Mouse (Mus musculus): ENCODE data around the gene Pigu. TPM values are rescaled to one million over a fixed set of nuclear protein-coding genes. Genes with fewer than 3 reads are reported as not detected.
A peak's percentile ranks its signal among the peaks of the same experiment; 100 is the strongest.

Pigu gene
- polyA plus RNA-seq, 1 experiment from 2014 or later: 15.3 TPM

GRCm38 (mm10) chr2:155373302-155373701 is 16.1 kb upstream of the Pigu start:
- H3K4me3 ChIP-seq (ENCODE audit: low read depth, low read length): no peak overlapping the region
- DNase-seq (no peak), ATAC-seq (peak; percentile 24; the same call in 1 of the 2 replicates)
- TF ChIP-seq CTCF (IDR thresholded peaks at IDR 0.05; ENCODE audit: low read depth) (no peak), EP300 (IDR thresholded peaks at IDR 0.05; ENCODE audit: low read depth) (no peak)
- H3K4me1 ChIP-seq (ENCODE audit: insufficient read depth): peaks cover 27% of the 10 kb centered on the region
- no peak overlapping the region for H3K9ac ChIP-seq (replicated peaks)
- H3K4me2 ChIP-seq (ENCODE audit: low read depth, low read length): no peak overlapping the region
- no peaks in the 10 kb centered on the region for H3K36me3 ChIP-seq (replicated peaks; ENCODE audit: insufficient read depth, low read length)
- WGBS (ENCODE audit: insufficient replicate concordance): 32% methylated on average over 1 of the region's 1 CpGs
- H3K9me3 ChIP-seq (ENCODE audit: low read length): no peaks in the 10 kb centered on the region
- no peaks in the 10 kb centered on the region for H3K27me3 ChIP-seq (ENCODE audit: insufficient read depth, low read length)
- peak overlapping the region; percentile 83 for H3K27ac ChIP-seq (ENCODE audit: low read depth)

GRCm38 (mm10) chr2:155372451-155372850 is 15.2 kb upstream of the Pigu start:
- 52% methylated on average over 4 of the region's 4 CpGs for WGBS (ENCODE audit: insufficient replicate concordance)
- peaks cover 32% of the 10 kb centered on the region for H3K4me1 ChIP-seq (ENCODE audit: insufficient read depth)
- TF ChIP-seq EP300 (IDR thresholded peaks at IDR 0.05; ENCODE audit: low read depth) (no peak), CTCF (IDR thresholded peaks at IDR 0.05; ENCODE audit: low read depth) (no peak)

GRCm38 (mm10) chr2:155369333-155369883 is 12.2 kb upstream of the Pigu start:
- H3K9me3 ChIP-seq (ENCODE audit: low read length): no peaks in the 10 kb centered on the region
- TF ChIP-seq EP300 (IDR thresholded peaks at IDR 0.05; ENCODE audit: low read depth): no peak
- no peaks in the 10 kb centered on the region for H3K27me3 ChIP-seq (ENCODE audit: insufficient read depth, low read length)
- DNase-seq (no peak), ATAC-seq (peak; percentile 89)
- H3K27ac ChIP-seq (ENCODE audit: low read depth): peak overlapping the region; percentile 76
- H3K4me2 ChIP-seq (ENCODE audit: low read depth, low read length): no peak overlapping the region
- no peaks in the 10 kb centered on the region for H3K36me3 ChIP-seq (replicated peaks; ENCODE audit: insufficient read depth, low read length)
- 25% methylated on average over 7 of the region's 7 CpGs for WGBS (ENCODE audit: insufficient replicate concordance)
- no peak overlapping the region for H3K4me3 ChIP-seq (ENCODE audit: low read depth, low read length)
- peaks cover 32% of the 10 kb centered on the region for H3K4me1 ChIP-seq (ENCODE audit: insufficient read depth)
- no peak overlapping the region for H3K9ac ChIP-seq (replicated peaks)

More at GRCm38 (mm10) chr2:155372451-155372850, 15.2 kb upstream of the Pigu start:
- H3K9ac ChIP-seq (replicated peaks): no peak overlapping the region
- no peaks in the 10 kb centered on the region for H3K36me3 ChIP-seq (replicated peaks; ENCODE audit: insufficient read depth, low read length)
- H3K9me3 ChIP-seq (ENCODE audit: low read length): no peaks in the 10 kb centered on the region
- H3K4me3 ChIP-seq (ENCODE audit: low read depth, low read length): no peak overlapping the region
- DNase-seq (no peak), ATAC-seq (no peak)
- peak overlapping the region; percentile 83 for H3K27ac ChIP-seq (ENCODE audit: low read depth)
- H3K27me3 ChIP-seq (ENCODE audit: insufficient read depth, low read length): no peaks in the 10 kb centered on the region
- no peak overlapping the region for H3K4me2 ChIP-seq (ENCODE audit: low read depth, low read length)

GRCm38 (mm10) chr2:155367635-155368284 is 10.5 kb upstream of the Pigu start:
- Histone ChIP-seq H3K27me3 (ENCODE audit: insufficient read depth, low read length) (no peaks in the 10 kb centered on the region), H3K9ac (replicated peaks) (no peak overlapping the region), H3K36me3 (replicated peaks; ENCODE audit: insufficient read depth, low read length) (no peaks in the 10 kb centered on the region), H3K4me1 (ENCODE audit: insufficient read depth) (peaks cover 28% of the 10 kb centered on the region), H3K4me2 (ENCODE audit: low read depth, low read length) (no peak overlapping the region), H3K27ac (ENCODE audit: low read depth) (peak overlapping the region; percentile 76), H3K9me3 (ENCODE audit: low read length) (no peaks in the 10 kb centered on the region), H3K4me3 (ENCODE audit: low read depth, low read length) (no peak overlapping the region)
- DNase-seq (no peak), ATAC-seq (peak; percentile 19; the same call in 1 of the 2 replicates)
- TF ChIP-seq CTCF (IDR thresholded peaks at IDR 0.05; ENCODE audit: low read depth) (no peak), EP300 (IDR thresholded peaks at IDR 0.05; ENCODE audit: low read depth) (no peak)
- WGBS (ENCODE audit: insufficient replicate concordance): 47% methylated on average over 7 of the region's 7 CpGs

- TF ChIP-seq CTCF (IDR thresholded peaks at IDR 0.05; ENCODE audit: low read depth) (no peak), EP300 (IDR thresholded peaks at IDR 0.05; ENCODE audit: low read depth) (peak; percentile 5; the same call in 1 of the 2 replicates)
Observed at GRCm38 (mm10) chr2:155357686-155358399, 613 bp upstream of the Pigu start.

GRCm38 (mm10) chr2:155354402-155354801 is 2.8 kb downstream of the Pigu start:
- ATAC-seq: no peak

More at GRCm38 (mm10) chr2:155357686-155358399, 613 bp upstream of the Pigu start:
- Histone ChIP-seq H3K36me3 (replicated peaks; ENCODE audit: insufficient read depth, low read length) (no peaks in the 10 kb centered on the region), H3K9ac (replicated peaks) (peak overlapping the region; percentile 35), H3K9me3 (ENCODE audit: low read length) (no peaks in the 10 kb centered on the region), H3K27ac (ENCODE audit: low read depth) (peak overlapping the region; percentile 25; the same call in 1 of the 2 replicates), H3K4me2 (ENCODE audit: low read depth, low read length) (peak overlapping the region; percentile 91), H3K4me1 (ENCODE audit: insufficient read depth) (peaks cover 15% of the 10 kb centered on the region), H3K27me3 (ENCODE audit: insufficient read depth, low read length) (no peaks in the 10 kb centered on the region), H3K4me3 (ENCODE audit: low read depth, low read length) (peak overlapping the region; percentile 90)
- peak; percentile 64 for ATAC-seq
- 14% methylated on average over 14 of the region's 14 CpGs for WGBS (ENCODE audit: insufficient replicate concordance)
- DNase-seq: peak; percentile 25

More at GRCm38 (mm10) chr2:155354402-155354801, 2.8 kb downstream of the Pigu start:
- 83% methylated on average over 3 of the region's 3 CpGs for WGBS (ENCODE audit: insufficient replicate concordance)
- H3K4me3 ChIP-seq (ENCODE audit: low read depth, low read length): no peak overlapping the region
- TF ChIP-seq EP300 (IDR thresholded peaks at IDR 0.05; ENCODE audit: low read depth) (no peak), CTCF (IDR thresholded peaks at IDR 0.05; ENCODE audit: low read depth) (peak; percentile 34; the same call in 1 of the 2 replicates)
- no peak overlapping the region for H3K9ac ChIP-seq (replicated peaks)
- DNase-seq: no peak
- H3K27me3 ChIP-seq (ENCODE audit: insufficient read depth, low read length): no peaks in the 10 kb centered on the region
- no peaks in the 10 kb centered on the region for H3K36me3 ChIP-seq (replicated peaks; ENCODE audit: insufficient read depth, low read length)
- H3K4me2 ChIP-seq (ENCODE audit: low read depth, low read length): no peak overlapping the region
- no peak overlapping the region for H3K27ac ChIP-seq (ENCODE audit: low read depth)
- H3K4me1 ChIP-seq (ENCODE audit: insufficient read depth): peaks cover 14% of the 10 kb centered on the region
- no peaks in the 10 kb centered on the region for H3K9me3 ChIP-seq (ENCODE audit: low read length)

All from liver, postnatal 0 days (tissue).